Mouse (Mus musculus) MEL (cell line): ENCODE measurements around the gene Ints7. TPM values are rescaled to one million over a fixed set of nuclear protein-coding genes. Genes with fewer than 3 reads are reported as not detected.

Experiments
- DNase-seq: peaks from one replicate; pipeline ENCODE4 v3.0.0; 2011; ENCODE audit warnings: low read depth, low spot score
- H3K27ac ChIP-seq: 2 replicates; pipeline ENCODE4 v1.5.1; 2012; ENCODE audit warnings: low read depth, mild to moderate bottlenecking, control low read depth, low read length, moderate library complexity; ENCODE audit not compliant: control insufficient read depth
- H3K27me3 ChIP-seq, 2 experiments: fragments of 150-350 bp in 1 of 2; sonication (generic) in 1 of 2; 2 replicates each; pipeline ENCODE4 v1.6.1; 2012; ENCODE audit warnings: low read length in 2 of 2, mild to moderate bottlenecking in 2 of 2, improper control_type of control experiment in 1 of 2, moderate library complexity in 1 of 2; ENCODE audit not compliant: insufficient read depth in 2 of 2, control insufficient read depth in 1 of 2
- H3K36me3 ChIP-seq, 2 experiments: 2 replicates each; pipeline ENCODE4 v1.6.1; 2012 to 2014; ENCODE audit warnings: low read length in 2 of 2, improper control_type of control experiment in 1 of 2, inconsistent platforms in 1 of 2, mild to moderate bottlenecking in 1 of 2; ENCODE audit not compliant: insufficient read depth in 2 of 2, control insufficient read depth in 1 of 2
- H3K4me1 ChIP-seq, 2 experiments: fragments of 150-350 bp in 1 of 2; sonication (generic) in 1 of 2; 2 replicates each; pipeline ENCODE4 v1.6.1; 2012; ENCODE audit warnings: low read length in 2 of 2, improper control_type of control experiment in 1 of 2, mild to moderate bottlenecking in 1 of 2; ENCODE audit not compliant: insufficient read depth in 2 of 2, control insufficient read depth in 1 of 2
- H3K4me3 ChIP-seq, 2 experiments: fragments of 150-350 bp in 1 of 2; sonication (generic) in 1 of 2; 2 replicates each; pipeline ENCODE4 v1.5.1; 2012; ENCODE audit warnings: low read depth in 2 of 2, low read length in 2 of 2, mild to moderate bottlenecking in 2 of 2, moderate library complexity in 2 of 2, control low read depth in 1 of 2, improper control_type of control experiment in 1 of 2; ENCODE audit not compliant: control insufficient read depth in 1 of 2, insufficient read depth in 1 of 2
- H3K79me2 ChIP-seq: 2 replicates; pipeline ENCODE4 v1.6.1; 2012; ENCODE audit warnings: mild to moderate bottlenecking, low read length, moderate library complexity; ENCODE audit not compliant: control insufficient read depth, poor library complexity, insufficient read depth
- H3K9ac ChIP-seq: 2 replicates; pipeline ENCODE4 v1.6.1; 2012; ENCODE audit warnings: low read depth, mild to moderate bottlenecking, control low read depth, low read length, moderate library complexity; ENCODE audit not compliant: control insufficient read depth, poor library complexity, severe bottlenecking
- H3K9me3 ChIP-seq: fragments of 150-350 bp; sonication (generic); replicated peaks from 2 replicates; pipeline ENCODE4 v1.6.1; 2012; ENCODE audit warnings: mild to moderate bottlenecking, low read length, improper control_type of control experiment, moderate library complexity; ENCODE audit not compliant: insufficient read depth
- BHLHE40 ChIP-seq: IDR thresholded peaks from 2 replicates; pipeline ENCODE4 v1.6.1; 2012; ENCODE audit warnings: low read depth, mild to moderate bottlenecking, inconsistent platforms, low read length, improper control_type of control experiment, borderline replicate concordance
- CHD1 ChIP-seq: IDR thresholded peaks from 2 replicates; pipeline ENCODE4 v1.6.1; 2012; ENCODE audit warnings: low read depth, mild to moderate bottlenecking, inconsistent platforms, low read length, improper control_type of control experiment
- CHD2 ChIP-seq: IDR thresholded peaks from 2 replicates; pipeline ENCODE4 v1.6.1; 2011; ENCODE audit warnings: low read length, improper control_type of control experiment
- CTCF ChIP-seq, 3 experiments: IDR thresholded peaks in 2 of 3; conservative IDR thresholded peaks in 1 of 3; 2 replicates each; pipeline ENCODE4 v1.5.1; 2011 to 2012; ENCODE audit warnings: low read length in 3 of 3, low read depth in 2 of 3, mild to moderate bottlenecking in 2 of 3, improper control_type of control experiment in 1 of 3, inconsistent platforms in 1 of 3, mixed read lengths in 1 of 3, moderate library complexity in 1 of 3; ENCODE audit not compliant: control insufficient read depth in 1 of 3, insufficient read depth in 1 of 3, poor library complexity in 1 of 3, severe bottlenecking in 1 of 3
- ETS1 ChIP-seq: IDR thresholded peaks from 2 replicates; pipeline ENCODE4 v1.6.1; 2012; ENCODE audit warnings: low read depth, mild to moderate bottlenecking, inconsistent platforms, low read length, improper control_type of control experiment, moderate library complexity
- JUND ChIP-seq: IDR thresholded peaks from 2 replicates; pipeline ENCODE4 v1.6.1; 2011; ENCODE audit warnings: low read depth, mild to moderate bottlenecking, improper control_type of control experiment, low read length
- MAFK ChIP-seq: IDR thresholded peaks from 2 replicates; pipeline ENCODE4 v1.6.1; 2011; ENCODE audit warnings: low read depth, mild to moderate bottlenecking, low read length, improper control_type of control experiment, borderline replicate concordance
- MXI1 ChIP-seq: IDR thresholded peaks from 2 replicates; pipeline ENCODE4 v1.6.1; 2011; ENCODE audit warnings: mild to moderate bottlenecking, low read depth, low read length, improper control_type of control experiment
- MYB ChIP-seq: IDR thresholded peaks from 2 replicates; pipeline ENCODE4 v1.6.1; 2011; ENCODE audit warnings: mild to moderate bottlenecking, low read depth, low read length, improper control_type of control experiment
- POLR2A ChIP-seq, 2 experiments: IDR thresholded peaks; 2 replicates each; pipeline ENCODE4 v1.6.1; 2011 to 2012; ENCODE audit warnings: low read length in 2 of 2, mild to moderate bottlenecking in 2 of 2, control low read depth in 1 of 2, improper control_type of control experiment in 1 of 2, low read depth in 1 of 2, moderate library complexity in 1 of 2; ENCODE audit not compliant: control insufficient read depth in 1 of 2, insufficient read depth in 1 of 2, poor library complexity in 1 of 2
- POLR2AphosphoS2 ChIP-seq: IDR thresholded peaks from 2 replicates; pipeline ENCODE4 v1.6.1; 2011; ENCODE audit warnings: low read length, improper control_type of control experiment
- POLR2AphosphoS5 ChIP-seq: IDR thresholded peaks from 2 replicates; pipeline ENCODE4 v1.6.1; 2012; ENCODE audit warnings: low read depth, borderline replicate concordance, mild to moderate bottlenecking, inconsistent platforms, low read length, moderate library complexity, mixed read lengths
- TAL1 ChIP-seq: IDR thresholded peaks from 2 replicates; pipeline ENCODE4 v1.6.1; 2012; ENCODE audit warnings: mild to moderate bottlenecking, inconsistent platforms, low read length, moderate library complexity, mixed read lengths
- TCF12 ChIP-seq: IDR thresholded peaks from 2 replicates; pipeline ENCODE4 v1.6.1; 2014; ENCODE audit warnings: low read depth, mild to moderate bottlenecking, inconsistent platforms, low read length, improper control_type of control experiment, moderate library complexity
- UBTF ChIP-seq: IDR thresholded peaks from 2 replicates; pipeline ENCODE4 v1.6.1; 2012; ENCODE audit warnings: low read depth, mild to moderate bottlenecking, inconsistent platforms, low read length, improper control_type of control experiment, moderate library complexity, borderline replicate concordance; ENCODE audit not compliant: insufficient read depth
- USF2 ChIP-seq, 2 experiments: IDR thresholded peaks; 2 replicates each; pipeline ENCODE4 v1.6.1; 2011 to 2012; ENCODE audit warnings: improper control_type of control experiment in 2 of 2, low read length in 2 of 2, borderline replicate concordance in 1 of 2, inconsistent platforms in 1 of 2, low read depth in 1 of 2, mild to moderate bottlenecking in 1 of 2; ENCODE audit not compliant: insufficient read depth in 1 of 2
- ZC3H11A ChIP-seq: IDR thresholded peaks from 2 replicates; pipeline ENCODE4 v1.6.1; 2012; ENCODE audit warnings: low read depth, mild to moderate bottlenecking, inconsistent platforms, low read length, improper control_type of control experiment
- ZMIZ1 ChIP-seq: IDR thresholded peaks from 2 replicates; pipeline ENCODE4 v1.6.1; 2012; ENCODE audit warnings: low read depth, mild to moderate bottlenecking, inconsistent platforms, low read length, improper control_type of control experiment, moderate library complexity
- polyA plus RNA-seq, 2 experiments: library from polyadenylated mRNA; stranded (reverse) in 1 of 2; unstranded in 1 of 2; fragments of >175 nt in 1 of 2; fragments of >200 nt in 1 of 2; gene quantifications; 2 replicates each; pipeline versions ENCODE4 v1.2.1 to v1.2.4; 2012; ENCODE audit warnings: low replicate concordance in 2 of 2, low read depth in 1 of 2; ENCODE audit not compliant: insufficient read length in 2 of 2, insufficient read depth in 1 of 2, missing spikeins in 1 of 2
- total RNA-seq: library from RNA; depleted of rRNA; stranded (reverse); fragments of 300-350 nt; gene quantifications from 2 replicates; pipeline ENCODE4 v1.2.3, GENCODE M21; 2012

The Ints7 gene
- total and polyA plus RNA-seq, 3 experiments = 44.2 to 84.5 (median 83.5) TPM

DNA sequence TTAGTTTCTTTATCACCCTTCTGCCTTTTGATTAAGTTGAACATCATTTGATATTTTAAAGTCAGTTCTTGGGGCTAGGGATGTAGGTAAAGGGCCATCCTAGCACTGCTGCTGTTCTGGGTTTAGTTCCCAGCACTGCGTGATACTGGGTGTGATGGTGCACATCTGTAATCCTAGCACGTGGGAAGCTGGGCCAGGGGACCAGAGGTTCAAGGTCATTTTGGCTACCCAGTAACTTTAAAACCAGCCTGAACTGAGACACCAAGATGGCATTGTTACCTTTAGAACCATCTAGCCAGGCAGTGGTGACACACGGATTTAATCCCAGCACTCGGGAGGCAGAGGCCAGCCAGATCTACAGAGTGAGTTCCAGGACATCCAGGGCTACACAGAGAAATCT, 8.4 kb downstream of the Ints7 start:
- no peak for TF ChIP-seq UBTF
- TF ChIP-seq TAL1 = no peak
- no peak for TF ChIP-seq ETS1
- TF ChIP-seq POLR2AphosphoS2 = no peak
- TF ChIP-seq POLR2AphosphoS5 = no peak
- TF ChIP-seq CTCF (IDR thresholded peaks at IDR 0.05 in 2 of 3, conservative IDR thresholded peaks at IDR 0.05 in 1 of 3; ENCODE audit: control insufficient read depth in 1 of 3, insufficient read depth in 1 of 3, low read depth in 2 of 3, low read length in 3 of 3, poor library complexity in 1 of 3, severe bottlenecking in 1 of 3) = no peak
- TF ChIP-seq ZMIZ1 = no peak
- TF ChIP-seq POLR2A (IDR thresholded peaks at IDR 0.05; ENCODE audit: control insufficient read depth in 1 of 2, insufficient read depth in 1 of 2, low read depth in 1 of 2, low read length in 2 of 2, poor library complexity in 1 of 2) = no peak
- TF ChIP-seq CHD1 = no peak
- no peak for TF ChIP-seq MYB
- no peak for TF ChIP-seq TCF12
- TF ChIP-seq USF2 (IDR thresholded peaks at IDR 0.05; ENCODE audit: borderline replicate concordance in 1 of 2, insufficient read depth in 1 of 2, low read depth in 1 of 2, low read length in 2 of 2) = no peak
- TF ChIP-seq MXI1 = no peak
- Histone ChIP-seq H3K9me3 (no peaks in the 10 kb centered on the region), H3K27me3 (no peaks in the 10 kb centered on the region), H3K4me1 (no peaks in the 10 kb centered on the region), H3K79me2 (peaks cover 29% of the 10 kb centered on the region), H3K36me3 (peaks cover 0 to 50% of the 10 kb centered on the region in 2 experiments), H3K4me3 (no peak overlapping the region), H3K9ac (no peak overlapping the region), H3K27ac (no peak overlapping the region)
- DNase-seq = no peak

DNA sequence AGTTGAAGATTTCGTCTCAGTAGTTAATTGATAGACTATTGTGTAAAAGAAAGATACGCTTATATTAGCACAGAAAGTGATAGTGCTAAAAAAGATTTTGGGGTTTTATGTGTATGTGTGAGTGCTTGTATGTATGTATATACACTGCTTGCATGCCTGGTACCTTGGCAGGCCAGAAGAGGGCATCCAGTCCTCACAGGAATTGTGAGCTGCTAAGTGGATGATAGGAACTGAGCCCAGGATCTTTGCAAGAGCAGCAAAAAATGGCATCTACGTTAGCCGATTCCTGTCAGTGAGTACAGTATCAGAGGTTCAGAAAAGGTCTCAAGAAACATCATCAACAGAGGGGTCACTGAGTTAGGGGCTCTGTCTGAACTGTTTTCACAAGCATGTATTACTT, 9.0 kb downstream of the Ints7 start:
- H3K27ac ChIP-seq = no peak overlapping the region
- DNase-seq = no peak
- H3K36me3 ChIP-seq = peaks cover 0 to 52% of the 10 kb centered on the region in 2 experiments

More for the DNA sequence above, 9.0 kb downstream of the Ints7 start:
- H3K9me3 ChIP-seq = no peaks in the 10 kb centered on the region
- no peak overlapping the region for H3K9ac ChIP-seq
- H3K4me3 ChIP-seq = no peak overlapping the region
- TF ChIP-seq MAFK = no peak
- TF ChIP-seq CTCF (IDR thresholded peaks at IDR 0.05 in 2 of 3, conservative IDR thresholded peaks at IDR 0.05 in 1 of 3; ENCODE audit: control insufficient read depth in 1 of 3, insufficient read depth in 1 of 3, low read depth in 2 of 3, low read length in 3 of 3, poor library complexity in 1 of 3, severe bottlenecking in 1 of 3) = peak in 1 of 3 experiments; percentile 4; a peak in 1 of 6 replicates
- no peak for TF ChIP-seq JUND
- no peak for TF ChIP-seq CHD2
- TF ChIP-seq BHLHE40 = no peak
- TF ChIP-seq ZC3H11A = no peak
- TF ChIP-seq USF2 (IDR thresholded peaks at IDR 0.05; ENCODE audit: borderline replicate concordance in 1 of 2, insufficient read depth in 1 of 2, low read depth in 1 of 2, low read length in 2 of 2) = no peak
- H3K27me3 ChIP-seq = no peaks in the 10 kb centered on the region
- H3K79me2 ChIP-seq = peaks cover 23% of the 10 kb centered on the region
- H3K4me1 ChIP-seq = no peaks in the 10 kb centered on the region
